Mouse (Mus musculus) CH12F3 (cell line): ENCODE results near the gene Pikfyve.
"Not testable (repeated sequence)": the region's sequence is repeated elsewhere in the genome, so short reads cannot be mapped to it uniquely, and the experiment has no call there.

Experiments
- in situ Hi-C: fragments of 300-500 bp; cut with MboI; formaldehyde crosslinking; loops from 2 replicates; pipeline ENCODE4 v1.14.3; 2020; ENCODE audit warnings: low sequenced_read_pairs

Gene Pikfyve

GRCm38 (mm10) chr1:65185011-65185410 lies 1.5 kb upstream of the Pikfyve start:
- in situ Hi-C loops: no loop called here

GRCm38 (mm10) chr1:65185524-65186205 lies 818 bp upstream of the Pikfyve start:
- in situ Hi-C loops: no loop called here

- in situ Hi-C loops: no loop called here
These were observed 569 bp downstream of the Pikfyve start for GRCm38 (mm10) chr1:65187074-65187430.

GRCm38 (mm10) chr1:65190172-65190571 lies 3.7 kb downstream of the Pikfyve start:
- in situ Hi-C loops: no loop called here

- in situ Hi-C loops: no loop called here
These were observed 6.7 kb downstream of the Pikfyve start for GRCm38 (mm10) chr1:65193226-65193625.

- in situ Hi-C loops: no loop called here
These were observed 11.9 kb downstream of the Pikfyve start for GRCm38 (mm10) chr1:65198425-65198824.

- in situ Hi-C loops: no loop called here
These were observed 12.4 kb downstream of the Pikfyve start for GRCm38 (mm10) chr1:65198861-65199260.

- in situ Hi-C loops: no loop called here
These were observed 17.8 kb downstream of the Pikfyve start for GRCm38 (mm10) chr1:65204299-65204698.

GRCm38 (mm10) chr1:65213214-65213613 lies 26.7 kb downstream of the Pikfyve start:
- in situ Hi-C loops: no loop called here

GRCm38 (mm10) chr1:65217567-65217966 lies 31.1 kb downstream of the Pikfyve start:
- in situ Hi-C loops: no loop called here

- in situ Hi-C loops: no loop called here
These were observed 31.5 kb downstream of the Pikfyve start for GRCm38 (mm10) chr1:65217972-65218371.

- in situ Hi-C loops: no loop called here
These were observed 37.2 kb downstream of the Pikfyve start for GRCm38 (mm10) chr1:65223654-65224053.

GRCm38 (mm10) chr1:65227681-65228080 lies 41.2 kb downstream of the Pikfyve start:
- in situ Hi-C loops: no loop called here

- in situ Hi-C loops: not testable (repeated sequence)
These were observed 43.3 kb downstream of the Pikfyve start for GRCm38 (mm10) chr1:65229768-65230167.

GRCm38 (mm10) chr1:65230566-65230965 lies 44.1 kb downstream of the Pikfyve start:
- in situ Hi-C loops: no loop called here

- in situ Hi-C loops: no loop called here
These were observed 51.2 kb downstream of the Pikfyve start for GRCm38 (mm10) chr1:65237712-65238111.

- in situ Hi-C loops: no loop called here
These were observed 59.2 kb downstream of the Pikfyve start for GRCm38 (mm10) chr1:65245637-65246036.

- in situ Hi-C loops: no loop called here
These were observed 94.0 kb downstream of the Pikfyve start for GRCm38 (mm10) chr1:65280461-65280860.

GRCm38 (mm10) chr1:65281756-65282155 lies 95.3 kb downstream of the Pikfyve start, which contains the start of gene Pth2r:
Gene Pth2r, plus strand, starts transcription at chr1:65282056.
- in situ Hi-C loops: no loop called here

- in situ Hi-C loops: no loop called here
These were observed 96.3 kb downstream of the Pikfyve start for GRCm38 (mm10) chr1:65282766-65283165.

GRCm38 (mm10) chr1:65308476-65308875 lies 122.0 kb downstream of the Pikfyve start:
- in situ Hi-C loops: no loop called here

GRCm38 (mm10) chr1:65311214-65311933 lies 124.9 kb downstream of the Pikfyve start:
- in situ Hi-C loops: no loop called here
